Mouse (Mus musculus) bone marrow macrophage, adult 2 months (primary cell): Measurements from ENCODE around the gene Gm4869.
"Not testable (repeated sequence)": the region's sequence is repeated elsewhere in the genome, so short reads cannot be mapped to it uniquely, and the experiment has no call there.

Experiments used
- CTCF ChIP-seq: IDR thresholded peaks from 2 replicates; pipeline ENCODE4 v1.5.1; 2012; ENCODE audit warnings: low read depth, mild to moderate bottlenecking, low read length, moderate library complexity
- POLR2A ChIP-seq: IDR thresholded peaks from 2 replicates; pipeline ENCODE4 v1.6.1; 2012; ENCODE audit warnings: mild to moderate bottlenecking, low read depth, low read length, borderline replicate concordance

DNA sequence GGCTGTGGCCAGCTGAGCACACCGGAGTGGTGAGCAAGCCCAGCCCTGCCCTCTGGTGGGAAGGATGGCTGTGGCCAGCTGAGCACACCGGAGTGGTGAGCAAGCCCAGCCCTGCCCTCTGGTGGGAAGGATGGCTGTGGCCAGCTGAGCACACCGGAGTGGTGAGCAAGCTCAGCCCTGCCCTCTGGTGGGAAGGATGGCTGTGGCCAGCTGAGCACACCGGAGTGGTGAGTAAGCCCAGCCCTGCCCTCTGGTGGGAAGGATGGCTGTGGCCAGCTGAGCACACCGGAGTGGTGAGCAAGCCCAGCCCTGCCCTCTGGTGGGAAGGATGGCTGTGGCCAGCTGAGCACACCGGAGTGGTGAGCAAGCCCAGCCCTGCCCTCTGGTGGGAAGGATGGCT lies 6.3 kb upstream of the Gm4869 start:
- not testable (repeated sequence) for TF ChIP-seq CTCF, POLR2A
